Mouse (Mus musculus): ENCODE data around the gene Zfp868.
A peak's percentile ranks its signal among the peaks of the same experiment; 100 is the strongest.
"Not testable (repeated sequence)": the region's sequence is repeated elsewhere in the genome, so short reads cannot be mapped to it uniquely, and the experiment has no call there.

The Zfp868 gene

DNA sequence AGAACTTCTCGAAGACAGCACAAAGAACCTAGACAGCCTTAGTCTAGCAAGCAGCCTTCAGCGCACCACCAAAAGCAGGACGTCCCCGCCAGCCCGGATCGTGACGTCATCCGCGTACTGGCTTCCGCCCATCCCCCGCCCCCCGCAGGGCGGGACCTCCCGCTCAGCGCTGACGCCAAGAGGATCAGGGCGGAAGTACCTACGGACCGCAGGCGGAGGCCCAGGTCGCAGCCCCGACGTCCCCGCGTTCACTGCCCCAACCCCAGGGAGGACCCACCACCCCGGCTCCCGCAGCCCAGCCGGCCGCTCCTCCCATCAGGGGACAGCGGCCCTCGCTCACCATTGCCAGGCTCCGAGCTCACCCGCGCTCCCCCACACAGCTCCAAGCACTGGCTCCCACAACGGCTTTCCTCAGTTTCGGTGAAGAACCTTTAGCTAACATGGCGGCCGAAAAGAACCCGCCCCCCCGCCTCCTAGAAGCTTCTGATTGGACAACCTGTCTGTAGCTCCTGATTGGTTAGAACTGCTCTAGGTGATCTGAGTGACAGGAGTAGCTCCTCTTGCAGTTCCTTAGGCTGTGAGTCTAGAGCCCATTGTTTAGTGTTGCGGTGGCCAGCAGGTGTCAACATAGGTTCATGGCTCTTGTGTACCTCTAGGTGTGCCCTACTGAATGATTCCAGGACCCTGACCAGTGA, at the start of gene Zfp868:
Zfp868 (minus strand) TSS at position 454 of the 695 bp plus-strand sequence.
- peak; percentile 99 for DNase-seq

DNA sequence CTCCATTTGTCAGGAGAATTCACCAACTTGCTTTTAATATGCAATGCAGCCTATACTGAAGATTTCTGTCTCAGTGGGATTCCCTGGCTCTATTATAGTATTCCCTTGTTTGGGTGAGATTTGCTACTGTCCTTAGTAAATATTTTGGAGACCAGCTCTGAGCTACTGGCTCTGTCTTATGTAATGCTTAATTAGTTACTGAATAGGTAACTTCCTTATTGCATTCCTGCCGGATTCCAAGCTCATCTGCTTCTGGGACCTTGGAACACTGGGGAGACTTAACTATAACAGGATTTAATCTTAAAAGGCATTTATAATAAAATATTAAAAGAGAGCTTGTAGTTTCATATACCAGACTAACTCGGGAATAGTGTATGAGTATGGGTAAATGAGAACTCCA, 39.7 kb upstream of the Zfp868 start:
- not testable (repeated sequence) for DNase-seq

DNA sequence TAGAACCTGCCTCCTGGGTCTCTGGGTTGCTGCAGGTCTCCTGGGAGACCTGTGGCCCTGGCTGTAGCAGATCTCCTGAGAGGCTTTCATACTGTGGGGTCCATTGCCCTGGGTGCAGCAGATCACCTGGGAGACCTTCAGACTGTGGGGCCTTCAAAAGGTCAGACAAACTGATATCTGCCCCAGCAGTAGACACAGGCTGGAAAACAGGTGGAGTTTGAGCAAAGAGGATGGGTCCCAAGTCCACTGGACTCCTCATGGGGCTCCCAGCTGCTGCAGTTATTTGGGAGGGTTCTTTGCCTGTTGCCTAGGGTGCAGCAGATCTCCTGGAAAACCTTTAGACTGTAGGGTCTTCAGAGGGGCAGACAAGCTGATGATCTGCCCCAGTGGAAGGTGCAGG, 35.9 kb upstream of the Zfp868 start:
- no peak for DNase-seq

DNA sequence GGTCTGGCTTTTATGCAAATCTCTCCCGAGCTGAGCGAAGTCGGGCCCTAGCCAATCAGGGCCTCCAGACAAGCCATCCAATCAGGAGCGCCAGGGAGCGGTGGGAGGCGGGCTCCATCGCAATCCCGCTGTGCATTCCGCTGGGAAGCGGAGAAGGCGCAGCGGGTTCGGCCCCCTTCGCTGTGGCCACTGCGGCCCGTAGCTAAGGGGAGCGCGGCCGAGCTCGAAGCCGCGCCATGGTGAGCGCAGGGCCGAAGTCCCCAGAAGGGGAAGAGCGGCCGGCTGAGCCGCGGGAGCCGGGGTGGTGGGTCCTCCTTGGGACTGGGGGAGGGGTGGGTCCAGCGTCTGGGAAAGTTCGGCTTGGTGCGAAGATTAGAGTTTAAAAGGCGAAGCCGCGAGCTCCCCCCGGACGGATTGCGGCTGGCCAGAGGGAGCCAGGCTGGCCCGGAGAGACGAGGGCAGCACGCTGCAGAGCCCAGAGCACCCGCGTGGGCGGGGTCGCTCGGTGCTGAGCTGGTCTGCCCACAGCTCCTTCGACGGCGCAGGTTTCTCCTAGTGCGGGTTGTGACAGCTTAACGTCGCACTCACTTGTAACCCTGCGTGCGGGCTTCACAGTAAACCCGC, 29.1 kb upstream of the Zfp868 start, which contains the start of gene Zfp964:
Zfp964 (plus strand) TSS at position 122 of the 624 bp plus-strand sequence.
- DNase-seq = peak; percentile 92

DNA sequence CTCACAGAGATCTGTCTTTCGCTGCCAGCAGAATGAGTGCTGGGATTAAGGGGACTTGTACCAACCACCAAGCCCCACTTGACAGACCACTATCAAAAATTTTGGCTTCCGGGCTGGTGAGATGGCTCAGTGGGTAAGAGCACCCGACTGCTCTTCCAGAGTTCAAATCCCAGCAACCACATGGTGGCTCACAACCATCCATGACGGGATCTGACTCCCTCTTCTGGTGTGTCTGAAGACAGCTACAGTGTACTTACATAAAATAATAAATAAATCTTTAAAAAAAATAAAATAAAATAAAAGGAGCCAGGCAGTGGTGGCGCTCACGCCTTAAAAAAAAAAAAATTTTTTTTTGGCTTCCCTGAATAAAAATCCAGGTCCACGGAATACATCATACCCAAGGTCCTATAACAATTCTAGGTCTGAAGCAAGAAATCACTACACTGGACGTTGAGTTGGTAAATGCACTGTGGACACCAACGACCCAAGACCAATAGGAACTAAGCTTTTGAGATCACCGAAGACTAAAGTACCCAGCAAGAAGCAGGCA, 28.5 kb upstream of the Zfp868 start:
- DNase-seq = no peak

DNA sequence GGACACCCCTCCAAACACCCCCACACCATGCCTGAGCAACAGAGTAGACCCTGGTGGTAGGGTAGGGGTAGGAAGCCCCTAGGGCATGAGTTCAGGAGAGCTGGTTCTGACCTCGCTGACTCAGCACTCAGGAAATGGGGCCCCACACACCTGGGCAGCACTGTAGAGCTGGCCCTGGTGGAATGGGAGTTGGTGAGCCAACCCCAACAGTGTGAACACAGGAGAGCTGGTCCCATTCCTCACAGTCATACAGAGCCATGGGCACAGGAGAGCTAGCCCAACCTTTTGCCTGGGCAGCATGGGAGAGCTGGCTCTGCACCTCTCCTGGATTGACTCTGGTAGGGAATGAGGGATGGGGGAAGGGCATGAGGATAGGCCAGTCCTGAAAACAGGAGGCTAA, 7.3 kb downstream of the Zfp868 start:
- no peak for DNase-seq

DNA sequence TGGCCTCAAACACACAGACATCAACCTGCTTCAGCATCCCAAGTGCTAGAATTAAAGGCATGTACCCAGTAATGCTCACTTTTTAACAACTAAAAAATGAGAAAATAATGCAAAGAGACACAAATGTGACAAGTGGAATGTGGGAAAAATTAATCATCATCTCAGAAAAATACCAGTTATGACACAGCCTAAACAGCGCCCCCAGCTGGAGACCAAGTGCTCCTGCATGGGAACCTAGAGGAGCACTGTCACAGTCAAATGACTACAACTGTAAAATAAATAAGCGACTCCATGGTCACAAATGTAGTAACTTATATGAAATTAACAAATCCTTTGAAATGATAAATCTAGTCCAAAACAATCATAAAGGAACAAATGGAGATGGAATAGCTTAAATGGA, 10.7 kb downstream of the Zfp868 start:
- DNase-seq = no peak

DNA sequence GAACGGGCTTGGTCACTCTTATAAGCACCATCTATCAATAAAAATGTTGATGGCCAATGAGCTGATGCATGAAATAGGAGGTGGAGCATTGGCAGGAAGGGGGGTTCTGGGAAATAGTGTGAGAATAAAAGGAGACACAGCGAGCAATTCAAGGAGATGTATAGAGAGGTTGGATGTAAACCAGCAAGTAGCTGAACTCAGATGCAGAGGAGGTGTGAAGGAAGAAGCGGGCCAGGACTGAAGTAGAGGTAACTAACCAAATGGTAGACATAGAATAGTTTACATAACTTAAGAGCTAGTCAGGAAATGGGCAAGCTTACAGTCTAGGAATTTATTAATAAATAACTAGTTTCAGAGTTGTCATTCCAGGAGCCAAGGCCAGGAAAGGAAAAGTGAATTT, 27.8 kb downstream of the Zfp868 start:
- DNase-seq = not testable (repeated sequence)

DNA sequence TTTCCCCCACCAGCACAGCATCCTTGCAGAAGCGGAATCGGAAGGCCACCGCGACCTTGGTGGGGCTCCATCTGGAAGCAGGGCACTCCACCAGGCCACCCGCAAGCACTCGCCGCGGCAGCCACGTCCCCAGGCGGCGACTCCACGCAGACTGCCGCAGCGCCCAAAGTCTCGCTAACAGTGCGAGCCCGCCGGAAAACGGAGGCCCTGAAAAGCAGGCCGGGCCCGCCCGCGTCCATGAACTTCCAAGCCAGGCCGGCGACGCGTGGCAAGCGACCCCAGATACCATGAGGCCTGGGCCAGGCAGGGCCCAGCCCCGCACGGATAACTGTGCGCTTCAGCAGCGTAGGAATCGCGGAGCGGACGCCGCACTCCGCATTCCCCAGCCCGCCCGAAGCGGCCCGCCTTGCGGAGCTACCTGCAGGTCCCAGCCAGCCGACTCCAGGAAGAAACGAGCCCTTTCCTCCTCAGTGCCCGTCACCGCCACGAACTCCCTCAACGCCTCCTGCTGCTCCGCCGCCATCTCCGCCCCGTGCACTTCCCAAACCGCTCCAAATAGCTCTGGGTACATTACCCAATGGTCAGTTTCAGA, 40.6 kb downstream of the Zfp868 start:
- peak; percentile 41 for DNase-seq

DNA sequence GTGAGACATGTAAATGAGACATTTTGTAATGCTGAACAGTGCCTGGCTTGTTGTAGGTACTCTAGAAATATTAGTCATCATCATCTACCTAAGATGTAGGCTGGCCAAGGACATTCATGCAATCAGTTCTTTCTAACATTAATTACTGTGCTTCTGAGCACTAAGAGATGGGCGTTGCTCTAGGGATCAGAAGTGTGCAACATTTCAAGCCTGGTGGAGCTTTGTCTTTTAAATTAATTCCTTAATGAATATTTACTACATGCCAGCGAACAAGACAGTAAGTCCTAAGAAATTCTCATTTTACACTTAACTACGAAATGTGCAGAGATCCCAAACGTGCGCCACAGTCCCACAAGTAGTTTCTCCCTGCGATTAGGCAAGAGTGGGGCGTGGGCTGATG, 41.1 kb downstream of the Zfp868 start:
- not testable (repeated sequence) for DNase-seq
